Mouse (Mus musculus) liver, postnatal 0 days (tissue): ENCODE data around the gene Camta1.

ENCODE experiments used
- CTCF ChIP-seq: sonication (generic); IDR thresholded peaks from 2 replicates; pipeline ENCODE4 v1.5.1; 2016; ENCODE audit warnings: antibody characterized with exemption, low read depth
- EP300 ChIP-seq: IDR thresholded peaks from 2 replicates; pipeline ENCODE4 v1.6.1; 2016; ENCODE audit warnings: antibody characterized with exemption, low read depth, mild to moderate bottlenecking

DNA sequence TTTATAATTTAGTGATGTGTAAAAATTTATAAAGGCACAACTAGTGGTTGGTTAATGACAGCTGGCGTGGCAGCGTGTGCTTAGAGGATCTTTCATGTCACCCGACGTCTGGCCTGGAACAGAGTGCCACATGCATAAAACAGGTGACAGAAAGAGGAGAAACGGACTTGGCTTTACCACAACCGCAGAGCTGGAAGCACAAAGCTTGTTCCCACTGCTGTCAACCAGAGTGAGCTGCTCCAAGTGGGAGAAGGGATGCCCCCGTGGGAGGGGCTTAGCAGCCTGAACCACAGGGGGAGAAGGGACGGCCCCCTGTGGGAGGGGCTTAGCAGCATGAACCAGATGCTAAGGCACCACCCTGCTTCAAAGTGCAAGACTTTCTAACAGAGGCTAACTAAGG, 452.9 kb downstream of the Camta1 start:
- TF ChIP-seq CTCF (no peak), EP300 (no peak)
